Mouse (Mus musculus) ES-E14 (cell line): Measurements from ENCODE around the gene C1galt1.

ENCODE experiments used
- HCFC1 ChIP-seq: IDR thresholded peaks from 2 replicates; pipeline ENCODE4 v1.6.1; 2012; ENCODE audit warnings: low read length, inconsistent platforms, borderline replicate concordance; ENCODE audit not compliant: insufficient read depth
- ZNF384 ChIP-seq: IDR thresholded peaks from 2 replicates; pipeline ENCODE4 v1.6.1; 2012; ENCODE audit warnings: low read depth, low read length, inconsistent platforms

DNA sequence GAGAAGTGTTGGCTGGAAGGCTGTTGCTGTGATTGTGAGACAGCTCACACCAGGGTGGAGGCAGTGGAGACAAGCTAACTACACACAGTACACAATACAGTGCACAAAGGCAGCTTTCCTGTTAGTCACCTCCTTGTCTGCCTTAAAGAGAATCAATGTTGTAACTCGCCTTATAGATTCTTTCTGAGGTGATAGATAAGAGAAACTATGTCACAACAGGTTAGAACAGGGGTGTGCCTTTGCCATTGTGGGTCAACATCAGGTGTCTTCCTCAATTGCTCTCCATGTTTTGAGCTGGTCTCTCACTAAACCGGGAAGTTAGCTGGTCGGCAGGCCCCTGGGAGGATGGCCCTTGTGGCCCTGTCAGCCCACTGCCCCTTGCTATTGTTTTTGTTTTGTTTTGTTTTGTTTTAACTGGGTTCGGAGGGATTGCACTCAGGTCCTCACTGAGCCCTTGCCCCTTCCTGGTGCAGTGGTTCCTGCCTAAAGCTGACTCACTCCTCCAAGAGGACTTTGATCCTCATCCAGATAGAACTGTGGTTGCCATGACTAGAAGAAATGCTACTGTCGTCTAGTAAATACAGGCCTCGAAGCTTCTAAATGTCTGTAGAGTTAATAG lies 3.4 kb downstream of the C1galt1 start:
- TF ChIP-seq ZNF384 (no peak), HCFC1 (no peak)
